Mouse (Mus musculus) CH12F3 (cell line): ENCODE measurements around the gene Kif28.
"Not testable (repeated sequence)": the region's sequence is repeated elsewhere in the genome, so short reads cannot be mapped to it uniquely, and the experiment has no call there.

Experiments used
- in situ Hi-C: fragments of 300-500 bp; cut with MboI; formaldehyde crosslinking; loops from 2 replicates; pipeline ENCODE4 v1.14.3; 2020; ENCODE audit warnings: low sequenced_read_pairs

Gene Kif28

DNA sequence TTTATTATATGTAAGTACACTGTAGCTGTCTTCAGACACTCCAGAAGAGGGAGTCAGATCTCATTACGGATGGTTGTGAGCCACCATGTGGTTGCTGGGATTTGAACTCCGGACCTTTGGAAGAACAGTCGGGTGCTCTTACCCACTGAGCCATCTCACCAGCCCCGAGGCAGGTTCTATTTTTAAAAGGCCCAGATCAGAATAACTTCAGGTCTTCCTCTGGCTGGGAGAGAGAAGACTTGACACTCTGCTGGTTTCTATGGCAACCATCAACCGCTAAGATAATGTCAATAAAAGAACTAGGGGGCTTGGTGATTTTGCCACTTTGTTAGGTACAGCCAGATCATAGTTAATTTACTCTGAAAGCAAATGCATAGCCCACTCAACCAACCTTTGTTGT lies 96.4 kb downstream of the Kif28 start:
- in situ Hi-C loops, result not testable (repeated sequence)

GRCm38 (mm10) chr1:179645980-179646268 lies 99.1 kb downstream of the Kif28 start:
- in situ Hi-C loops, result no loop called here
